Mouse (Mus musculus) monocyte, adult 5-6 weeks (primary cell): Measurements from ENCODE around the gene Dnal4. TPM values are rescaled to one million over a fixed set of nuclear protein-coding genes. Genes with fewer than 3 reads are reported as not detected.

Experiments used
- total RNA-seq: library from RNA; stranded (forward); fragments of 200-1000, 200-491, 200-594 nt; gene quantifications from 3 replicates; pipeline ENCODE4 v1.2.3, GENCODE M21; 2017

Dnal4 gene
- total RNA-seq, 1 experiment from 2014 or later = 15.0 TPM

Other genes starting within 250 kb of the Dnal4 start
- 261 to 381 TPM (median 262 TPM) in 3 replicates for gene Ddx17, start 231.1 kb downstream of the Dnal4 start, total RNA-seq
- 0.97 TPM in 1 of 3 replicates, not detected in the others for gene Dmc1, start 172.7 kb downstream of the Dnal4 start, total RNA-seq
- 1.0 to 4.5 TPM (median 1.3 TPM) in 3 replicates for gene Fam227a, start 118.9 kb downstream of the Dnal4 start, total RNA-seq
- gene Cby1, start 118.7 kb downstream of the Dnal4 start, total RNA-seq = 12.1 to 23.7 TPM (median 18.3 TPM) in 3 replicates
- gene Tomm22, start 107.0 kb downstream of the Dnal4 start, total RNA-seq = 84.8 to 123 TPM (median 106 TPM) in 3 replicates
- gene Josd1, start 89.9 kb downstream of the Dnal4 start, total RNA-seq = 15.8 to 20.3 TPM (median 16.9 TPM) in 3 replicates
- 53.0 to 76.7 TPM (median 73.7 TPM) in 3 replicates for gene Gtpbp1, start 87.0 kb downstream of the Dnal4 start, total RNA-seq
- gene Sun2, start 35.3 kb downstream of the Dnal4 start, total RNA-seq = 138 to 194 TPM (median 160 TPM) in 3 replicates
- 0.10 TPM in 1 of 3 replicates, not detected in the others for gene Nptxr, start 26.9 kb upstream of the Dnal4 start, total RNA-seq
- gene Npcd, start 56.4 kb upstream of the Dnal4 start, total RNA-seq = not detected in 3 replicates
- 2.5 to 7.1 TPM (median 6.5 TPM) in 3 replicates for gene Cbx6, start 56.8 kb upstream of the Dnal4 start, total RNA-seq
- 85.0 to 218 TPM (median 113 TPM) in 3 replicates for gene Apobec3, start 113.8 kb upstream of the Dnal4 start, total RNA-seq
- 17.8 to 33.8 TPM (median 17.9 TPM) in 3 replicates for gene Cbx7, start 193.3 kb upstream of the Dnal4 start, total RNA-seq
- 14.3 to 55.2 TPM (median 25.5 TPM) in 3 replicates for gene Pdgfb, start 237.1 kb upstream of the Dnal4 start, total RNA-seq